Mouse (Mus musculus) hindbrain, embryonic 10.5 days (tissue): ENCODE results near the gene Gpr55. TPM values are rescaled to one million over a fixed set of nuclear protein-coding genes. Genes with fewer than 3 reads are reported as not detected.

Experiments used
- DNase-seq: peaks from one replicate; pipeline ENCODE4 v3.0.0-alpha.2; 2017; ENCODE audit warnings: low spot score
- H3K27ac ChIP-seq: fragments of 300-500 bp; sonication (generic); 2 replicates; pipeline ENCODE4 v1.5.1; 2016; ENCODE audit warnings: mild to moderate bottlenecking, moderate library complexity
- H3K27me3 ChIP-seq: fragments of 300-500 bp; sonication (generic); 2 replicates; pipeline ENCODE4 v1.6.1; 2016; ENCODE audit warnings: mild to moderate bottlenecking; ENCODE audit not compliant: poor library complexity, insufficient read depth, severe bottlenecking
- H3K36me3 ChIP-seq: fragments of 300-500 bp; sonication (generic); 2 replicates; pipeline ENCODE4 v1.6.1; 2016; ENCODE audit warnings: mild to moderate bottlenecking, moderate library complexity
- H3K4me1 ChIP-seq: fragments of 300-500 bp; sonication (generic); replicated peaks from 2 replicates; pipeline ENCODE4 v1.6.1; 2016; ENCODE audit warnings: mild to moderate bottlenecking
- H3K4me3 ChIP-seq: fragments of 300-500 bp; sonication (generic); 2 replicates; pipeline ENCODE4 v1.5.1; 2016; ENCODE audit warnings: mild to moderate bottlenecking, moderate library complexity
- H3K9me3 ChIP-seq: fragments of 300-500 bp; sonication (generic); 2 replicates; pipeline ENCODE4 v1.6.1; 2016; ENCODE audit warnings: mild to moderate bottlenecking, moderate library complexity
- WGBS: fragments of 180-500 bp; shearing (Covaris S2); methylation state at CpG from one replicate; pipeline ENCODE4 v1.1.7; 2016; 5-methylcytosine and 5-hydroxymethylcytosine counted together
- polyA plus RNA-seq: library from polyadenylated mRNA; unstranded; fragments of >200 nt; fragmentation: Nextera tagmentation; extraction: Ambion mirVana; gene quantifications from 2 replicates; pipeline ENCODE4 v1.2.1, GENCODE M21; 2016

Gpr55 gene
- polyA plus RNA-seq, 1 experiment from 2014 or later: not detected

DNA sequence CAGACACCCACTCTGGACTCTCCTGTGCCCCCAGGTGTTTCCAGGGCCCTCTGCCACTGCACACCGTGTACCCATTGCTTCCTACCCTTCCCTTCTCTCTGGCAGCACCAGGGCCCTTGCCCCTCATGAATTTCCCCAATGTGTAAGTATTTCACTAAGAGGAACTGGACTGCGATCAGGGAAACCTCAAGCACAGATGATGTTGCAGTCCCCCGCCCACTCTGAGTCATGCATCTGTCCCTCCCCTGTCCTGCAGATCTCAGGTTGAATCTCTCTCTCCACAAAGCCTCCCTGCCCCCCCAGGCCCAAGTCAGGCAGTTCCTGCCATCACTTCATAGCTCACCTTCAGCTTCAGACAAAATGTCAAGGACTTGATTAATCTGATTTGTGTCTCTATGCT is 16.9 kb upstream of the Gpr55 start:
- H3K4me1 ChIP-seq: no peaks in the 10 kb centered on the region
- no peaks in the 10 kb centered on the region for H3K9me3 ChIP-seq
- no peak overlapping the region for H3K4me3 ChIP-seq
- WGBS: 78% methylated on average over 3 of the region's 3 CpGs
- H3K36me3 ChIP-seq: no peaks in the 10 kb centered on the region
- DNase-seq: no peak
- H3K27ac ChIP-seq: no peak overlapping the region
- no peaks in the 10 kb centered on the region for H3K27me3 ChIP-seq

DNA sequence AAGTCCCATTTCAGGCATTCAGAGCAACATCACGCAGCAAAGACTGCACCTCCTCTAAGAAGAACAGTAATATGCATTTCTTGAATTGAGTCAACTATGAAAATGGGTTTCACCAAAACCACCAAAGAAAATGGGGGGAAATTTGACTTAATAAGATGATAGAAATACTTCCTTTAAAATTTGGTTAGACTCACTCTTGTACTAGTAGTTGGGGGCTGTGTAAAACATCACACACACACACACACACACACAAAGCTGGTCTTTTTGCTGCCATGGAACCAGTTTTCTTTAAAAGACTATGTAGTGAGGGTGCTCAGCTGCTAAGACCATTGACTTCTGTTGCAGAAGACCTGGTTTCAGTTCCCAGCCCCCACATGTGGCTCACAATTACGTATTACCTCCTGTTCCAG is 12.7 kb upstream of the Gpr55 start:
- no peak for DNase-seq
- H3K27ac ChIP-seq: no peak overlapping the region
- H3K36me3 ChIP-seq: no peaks in the 10 kb centered on the region
- no peaks in the 10 kb centered on the region for H3K27me3 ChIP-seq
- H3K9me3 ChIP-seq: no peaks in the 10 kb centered on the region
- no peaks in the 10 kb centered on the region for H3K4me1 ChIP-seq
- WGBS: 82% methylated on average over 2 of the region's 2 CpGs
- no peak overlapping the region for H3K4me3 ChIP-seq

DNA sequence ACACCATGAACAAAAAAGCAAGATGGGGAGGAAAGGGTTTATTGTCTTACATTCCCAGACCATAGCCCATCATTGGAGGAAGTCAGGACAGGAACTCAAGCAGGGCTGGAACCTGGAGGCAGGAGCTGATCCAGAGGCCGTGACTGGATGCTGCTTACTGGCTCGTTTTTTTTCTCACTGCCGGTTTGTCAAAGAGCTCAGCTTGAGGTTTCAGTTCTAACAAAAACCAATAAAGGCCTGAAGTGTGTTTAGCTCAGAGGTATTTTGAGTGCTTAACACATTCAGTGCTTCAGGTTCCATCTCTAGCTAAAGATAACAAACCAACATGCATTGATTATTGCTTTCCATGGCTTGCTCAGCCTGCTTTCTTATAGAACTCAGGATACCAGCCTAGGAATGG is 11.5 kb upstream of the Gpr55 start:
- Histone ChIP-seq H3K27ac (no peak overlapping the region), H3K27me3 (no peaks in the 10 kb centered on the region), H3K4me1 (no peaks in the 10 kb centered on the region), H3K36me3 (no peaks in the 10 kb centered on the region), H3K4me3 (no peak overlapping the region), H3K9me3 (no peaks in the 10 kb centered on the region)
- no peak for DNase-seq
- 79% methylated on average over 3 of the region's 3 CpGs for WGBS

DNA sequence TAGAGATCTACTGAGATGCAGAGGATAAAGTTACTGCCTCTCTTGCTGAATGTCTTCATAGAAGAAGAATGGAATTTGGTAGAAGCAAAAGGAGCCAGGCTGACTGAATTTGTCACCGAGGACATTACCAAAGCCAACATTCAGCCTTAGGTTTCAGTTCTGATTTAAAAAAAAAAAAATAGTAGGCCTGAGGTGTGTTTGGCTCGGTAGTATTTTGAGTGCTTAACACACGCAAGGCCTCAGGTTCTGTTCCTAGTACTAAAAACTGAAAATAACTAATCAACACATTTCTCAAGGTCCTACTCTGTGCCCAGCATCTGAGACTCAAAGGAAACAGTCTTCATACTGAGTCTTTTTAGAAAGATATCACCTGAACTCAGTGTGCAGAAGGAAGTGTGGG is 10.3 kb upstream of the Gpr55 start:
- WGBS: 92% methylated on average over 3 of the region's 3 CpGs
- no peaks in the 10 kb centered on the region for H3K27me3 ChIP-seq
- no peak overlapping the region for H3K4me3 ChIP-seq
- no peaks in the 10 kb centered on the region for H3K4me1 ChIP-seq
- H3K36me3 ChIP-seq: no peaks in the 10 kb centered on the region
- no peak for DNase-seq
- H3K9me3 ChIP-seq: no peaks in the 10 kb centered on the region
- no peak overlapping the region for H3K27ac ChIP-seq

DNA sequence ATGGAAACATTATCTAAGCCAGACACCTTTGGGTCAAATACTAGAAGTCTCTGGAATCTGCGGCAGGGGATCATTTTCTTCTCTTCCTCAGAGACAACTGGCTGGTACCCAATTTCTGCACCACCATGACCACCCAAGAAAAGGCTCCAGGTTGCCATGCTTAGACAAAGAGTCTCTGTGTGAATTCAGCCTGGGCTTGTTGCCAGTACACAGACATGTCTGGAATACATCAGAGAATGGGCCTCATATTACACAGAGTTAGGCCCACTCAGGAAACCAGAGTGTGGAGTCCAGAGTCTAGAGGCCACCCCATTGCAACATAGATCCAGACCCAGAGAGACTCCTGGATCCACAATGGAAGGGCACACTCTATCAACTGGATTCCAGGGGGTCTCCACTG is 8.7 kb upstream of the Gpr55 start:
- Histone ChIP-seq H3K27ac (no peak overlapping the region), H3K27me3 (no peaks in the 10 kb centered on the region), H3K9me3 (no peaks in the 10 kb centered on the region), H3K36me3 (no peaks in the 10 kb centered on the region), H3K4me1 (no peaks in the 10 kb centered on the region), H3K4me3 (no peak overlapping the region)
- WGBS: 93% methylated on average over 1 of the region's 1 CpGs
- no peak for DNase-seq

DNA sequence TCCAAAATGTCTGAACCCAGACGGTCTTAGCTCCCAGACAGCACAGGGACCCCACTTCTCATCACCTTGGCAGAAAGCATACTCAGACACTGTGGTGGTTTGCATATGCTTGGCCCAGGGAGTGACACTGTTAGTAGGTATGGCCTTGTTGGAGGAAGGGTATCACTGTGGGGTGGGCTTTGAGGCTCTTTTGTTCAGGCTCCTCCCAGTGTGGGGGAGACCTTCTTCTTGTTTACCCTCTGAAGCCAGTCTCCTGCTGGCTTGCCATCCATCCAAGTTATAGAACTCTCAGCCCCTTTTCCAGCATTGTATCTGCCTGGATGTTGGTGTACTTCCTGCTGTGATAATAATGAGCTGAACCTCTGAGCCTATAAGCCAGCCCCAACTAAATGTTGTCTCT is 8.3 kb upstream of the Gpr55 start:
- no peak overlapping the region for H3K27ac ChIP-seq
- no peaks in the 10 kb centered on the region for H3K9me3 ChIP-seq
- no peak for DNase-seq
- 69% methylated on average over 1 of the region's 1 CpGs for WGBS
- H3K36me3 ChIP-seq: no peaks in the 10 kb centered on the region
- H3K4me3 ChIP-seq: no peak overlapping the region
- H3K27me3 ChIP-seq: no peaks in the 10 kb centered on the region
- H3K4me1 ChIP-seq: no peaks in the 10 kb centered on the region

DNA sequence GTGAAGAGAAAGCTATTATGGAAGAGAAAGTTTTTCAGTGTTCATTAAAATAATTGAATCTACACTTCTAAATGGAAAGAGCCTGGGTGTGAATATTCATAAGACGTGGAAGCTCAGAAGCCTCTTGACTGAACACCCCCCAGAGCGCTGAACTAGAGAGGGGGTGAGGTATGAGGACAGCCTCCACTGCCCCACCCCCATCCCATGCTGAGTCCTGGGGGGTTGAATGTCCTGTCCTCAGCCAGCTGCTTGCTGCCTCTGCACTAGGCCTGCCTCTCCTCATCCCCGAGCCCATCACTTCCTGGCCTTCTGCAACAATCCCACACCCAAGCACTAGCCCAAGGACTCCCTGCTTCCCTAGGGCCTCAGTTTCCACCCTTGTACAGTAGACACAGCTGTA is 5.0 kb upstream of the Gpr55 start:
- WGBS: 69% methylated on average over 3 of the region's 3 CpGs
- no peaks in the 10 kb centered on the region for H3K4me1 ChIP-seq
- no peaks in the 10 kb centered on the region for H3K27me3 ChIP-seq
- no peak overlapping the region for H3K4me3 ChIP-seq
- no peak for DNase-seq
- no peak overlapping the region for H3K27ac ChIP-seq
- H3K9me3 ChIP-seq: no peaks in the 10 kb centered on the region
- H3K36me3 ChIP-seq: no peaks in the 10 kb centered on the region

DNA sequence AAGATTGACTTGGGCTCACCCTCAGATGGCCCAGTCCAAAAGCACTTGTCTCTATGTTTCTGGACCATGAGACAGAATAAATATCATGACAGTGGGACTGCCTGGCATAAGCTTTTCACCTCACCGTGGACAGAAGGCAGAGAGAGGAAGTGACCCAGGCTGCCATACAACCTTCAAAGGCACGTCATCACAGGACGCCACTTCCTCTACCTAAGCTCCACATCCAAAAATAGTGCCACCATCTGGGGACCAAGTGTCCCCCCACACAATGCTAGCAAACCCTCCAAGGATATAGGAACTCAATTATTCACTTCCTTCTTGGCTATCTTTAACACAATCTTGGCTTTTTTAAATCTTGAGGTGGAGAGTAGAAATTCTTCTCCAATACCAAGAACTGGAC is 1.3 kb upstream of the Gpr55 start:
- WGBS: 84% methylated on average over 3 of the region's 3 CpGs
- H3K4me1 ChIP-seq: no peaks in the 10 kb centered on the region
- no peak overlapping the region for H3K27ac ChIP-seq
- H3K36me3 ChIP-seq: no peaks in the 10 kb centered on the region
- DNase-seq: no peak
- H3K27me3 ChIP-seq: no peaks in the 10 kb centered on the region
- H3K9me3 ChIP-seq: no peaks in the 10 kb centered on the region
- H3K4me3 ChIP-seq: no peak overlapping the region

DNA sequence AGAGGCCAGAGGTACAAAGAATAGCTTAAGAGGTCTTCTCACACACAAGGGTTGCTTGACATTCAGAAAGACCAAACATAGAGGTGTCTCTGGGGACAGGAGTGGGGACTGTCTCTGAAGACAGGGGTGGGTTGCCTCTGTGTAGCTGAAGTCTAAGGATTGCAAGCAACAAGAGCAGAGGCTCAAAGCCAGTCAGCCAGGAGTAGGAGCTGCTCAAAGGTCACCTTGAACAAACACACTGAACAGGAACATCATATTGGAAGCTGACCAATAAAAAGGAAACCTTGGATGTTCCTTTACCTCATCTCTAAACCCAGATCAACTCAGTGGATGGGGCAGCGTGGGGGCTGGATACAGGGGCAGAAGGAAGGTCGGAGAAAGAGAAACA is 924 bp downstream of the Gpr55 start:
- WGBS: 72% methylated on average over 2 of the region's 2 CpGs
- Histone ChIP-seq H3K9me3 (no peaks in the 10 kb centered on the region), H3K4me1 (no peaks in the 10 kb centered on the region), H3K4me3 (no peak overlapping the region), H3K27me3 (no peaks in the 10 kb centered on the region), H3K36me3 (no peaks in the 10 kb centered on the region), H3K27ac (no peak overlapping the region)
- DNase-seq: no peak

DNA sequence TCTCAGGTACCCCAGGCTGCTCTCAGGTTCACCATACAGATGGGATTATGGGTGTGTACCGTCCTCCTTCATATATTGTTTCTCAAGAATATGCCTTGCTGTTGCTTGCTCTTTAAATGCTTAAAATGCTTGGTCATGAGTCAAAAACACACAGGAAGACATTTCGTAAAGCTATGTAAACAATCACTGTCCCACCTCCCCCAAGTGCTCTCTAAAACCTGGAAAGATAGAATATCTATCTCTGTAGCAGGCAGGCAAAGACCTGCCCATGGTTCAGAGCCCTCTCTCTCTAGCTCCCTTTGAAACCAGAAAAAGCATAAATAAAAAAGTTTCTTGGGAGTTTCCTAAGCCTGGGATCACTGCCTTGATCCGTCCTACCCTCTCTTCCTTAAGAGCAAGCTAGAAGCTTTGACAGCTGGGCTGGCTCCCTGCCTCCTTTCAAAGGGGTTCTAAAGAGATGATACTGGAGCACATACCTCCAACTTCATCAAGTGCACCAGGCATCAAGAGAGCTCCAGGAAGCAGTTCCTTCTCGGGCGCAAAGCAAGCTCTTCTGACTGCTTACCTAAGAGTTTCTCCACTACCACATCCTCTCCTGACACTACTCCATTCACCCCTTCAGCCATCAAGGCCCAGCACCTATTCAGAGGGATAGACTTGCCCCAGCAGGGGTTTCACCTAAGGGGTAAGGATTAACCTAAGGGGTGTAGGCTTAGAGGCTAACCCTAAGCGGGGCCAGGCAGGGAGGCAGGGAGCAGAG is 1.5 kb downstream of the Gpr55 start:
- 68% methylated on average over 6 of the region's 6 CpGs for WGBS
- H3K36me3 ChIP-seq: no peaks in the 10 kb centered on the region
- H3K27me3 ChIP-seq: no peaks in the 10 kb centered on the region
- no peak overlapping the region for H3K4me3 ChIP-seq
- no peak for DNase-seq
- no peaks in the 10 kb centered on the region for H3K9me3 ChIP-seq
- no peaks in the 10 kb centered on the region for H3K4me1 ChIP-seq
- H3K27ac ChIP-seq: no peak overlapping the region

DNA sequence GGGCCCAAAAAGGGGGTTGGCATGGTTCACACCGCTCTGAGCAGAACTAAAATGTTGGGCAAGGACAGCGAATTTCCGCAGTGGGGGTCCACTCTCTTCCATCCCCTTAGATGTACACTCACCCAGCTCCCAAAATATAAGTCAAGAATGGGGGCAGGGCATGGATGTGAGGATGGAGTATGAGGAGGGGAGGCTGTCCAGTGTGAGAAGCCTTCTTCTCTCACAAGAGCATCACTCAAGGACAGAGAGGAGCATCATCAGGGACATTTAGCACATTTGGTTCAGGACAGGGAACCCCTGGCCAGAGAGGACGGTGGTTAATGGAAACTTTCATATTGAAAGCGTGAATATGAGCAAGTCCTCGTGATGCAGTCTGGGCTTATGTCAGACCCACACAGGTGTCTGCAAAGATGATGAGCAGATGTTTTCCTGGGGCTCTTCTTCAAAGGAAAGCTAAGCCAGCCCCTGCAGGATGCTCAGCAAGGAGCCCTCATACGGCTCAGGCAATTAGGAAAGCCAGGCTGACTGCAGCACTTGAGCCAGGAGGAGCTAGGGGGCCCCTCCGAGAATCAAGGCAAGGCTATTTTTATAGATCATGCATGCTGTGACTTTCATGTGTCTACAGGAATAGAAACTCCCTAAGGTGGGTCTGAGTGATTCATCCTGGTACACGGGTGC is 2.7 kb downstream of the Gpr55 start:
- WGBS: 64% methylated on average over 9 of the region's 9 CpGs
- no peak for DNase-seq
- Histone ChIP-seq H3K4me1 (no peaks in the 10 kb centered on the region), H3K4me3 (no peak overlapping the region), H3K27me3 (no peaks in the 10 kb centered on the region), H3K27ac (no peak overlapping the region), H3K9me3 (no peaks in the 10 kb centered on the region), H3K36me3 (no peaks in the 10 kb centered on the region)

DNA sequence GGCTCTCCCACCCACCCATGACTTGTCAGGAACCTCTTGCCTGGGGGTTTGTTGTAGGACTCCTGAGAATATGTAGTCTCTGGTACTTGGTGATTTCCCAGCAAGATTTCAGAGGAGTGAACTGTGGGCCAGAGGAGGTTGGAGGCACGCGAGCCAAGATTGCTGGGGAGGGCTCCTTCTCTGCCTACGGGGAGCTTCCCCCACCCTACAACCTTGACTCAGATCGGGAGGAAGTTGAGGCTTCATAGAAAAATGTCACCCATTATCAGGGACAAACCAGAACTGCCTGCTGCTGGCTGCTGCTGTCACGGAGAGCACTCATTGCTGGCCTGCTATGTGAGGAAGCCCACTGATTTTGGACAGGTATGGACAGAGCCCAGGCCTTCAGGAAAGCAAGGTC is 3.5 kb downstream of the Gpr55 start:
- Histone ChIP-seq H3K36me3 (no peaks in the 10 kb centered on the region), H3K4me1 (no peaks in the 10 kb centered on the region), H3K4me3 (no peak overlapping the region), H3K27ac (no peak overlapping the region), H3K9me3 (no peaks in the 10 kb centered on the region), H3K27me3 (no peaks in the 10 kb centered on the region)
- no peak for DNase-seq
- 82% methylated on average over 5 of the region's 5 CpGs for WGBS

DNA sequence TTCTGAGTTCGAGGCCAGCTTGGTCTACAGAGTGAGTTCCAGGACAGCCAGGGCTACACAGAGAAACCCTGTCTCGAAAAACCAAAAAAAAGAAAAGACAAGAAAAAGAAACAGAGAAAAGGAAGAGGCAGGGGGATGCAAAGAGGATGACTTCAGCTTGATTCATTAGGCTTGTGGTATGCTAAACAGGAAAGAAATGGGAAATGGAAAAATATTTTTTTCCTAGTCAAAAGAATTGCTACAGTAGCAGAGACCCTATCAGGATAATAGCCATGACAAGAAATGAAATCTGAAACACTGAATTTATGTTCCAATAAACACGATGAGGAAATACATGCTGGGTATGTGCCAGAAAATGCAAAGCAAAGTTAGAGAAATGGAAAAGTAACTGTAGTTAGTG is 5.7 kb downstream of the Gpr55 start:
- H3K36me3 ChIP-seq: no peaks in the 10 kb centered on the region
- H3K27ac ChIP-seq: no peak overlapping the region
- H3K4me1 ChIP-seq: no peaks in the 10 kb centered on the region
- DNase-seq: no peak
- H3K9me3 ChIP-seq: no peaks in the 10 kb centered on the region
- no peak overlapping the region for H3K4me3 ChIP-seq
- 81% methylated on average over 3 of the region's 3 CpGs for WGBS
- H3K27me3 ChIP-seq: no peaks in the 10 kb centered on the region
